Mouse (Mus musculus) kidney, adult 2 months (tissue): ENCODE results near the gene Dop1a.

Source experiments
- CTCF ChIP-seq: fragments of 200-500 bp; conservative IDR thresholded peaks from 2 replicates; pipeline ENCODE4 v1.5.1; 2011; ENCODE audit warnings: low read depth, mild to moderate bottlenecking, control low read depth, low read length, moderate library complexity, mixed read lengths; ENCODE audit not compliant: insufficient read depth, insufficient read length
- POLR2A ChIP-seq: fragments of 200-500 bp; IDR thresholded peaks from one replicate; pipeline ENCODE4 v1.6.1; 2011; ENCODE audit warnings: low read depth, low read length, control low read depth

GRCm38 (mm10) chr9:86464151-86465105, 2.5 kb upstream of the Dop1a start, which contains the start of gene Ube2cbp:
- TF ChIP-seq CTCF (peak; percentile 76), POLR2A (no peak)
